ENCODE assay signal across 8 mouse cellular contexts in the genomic region with DNA sequence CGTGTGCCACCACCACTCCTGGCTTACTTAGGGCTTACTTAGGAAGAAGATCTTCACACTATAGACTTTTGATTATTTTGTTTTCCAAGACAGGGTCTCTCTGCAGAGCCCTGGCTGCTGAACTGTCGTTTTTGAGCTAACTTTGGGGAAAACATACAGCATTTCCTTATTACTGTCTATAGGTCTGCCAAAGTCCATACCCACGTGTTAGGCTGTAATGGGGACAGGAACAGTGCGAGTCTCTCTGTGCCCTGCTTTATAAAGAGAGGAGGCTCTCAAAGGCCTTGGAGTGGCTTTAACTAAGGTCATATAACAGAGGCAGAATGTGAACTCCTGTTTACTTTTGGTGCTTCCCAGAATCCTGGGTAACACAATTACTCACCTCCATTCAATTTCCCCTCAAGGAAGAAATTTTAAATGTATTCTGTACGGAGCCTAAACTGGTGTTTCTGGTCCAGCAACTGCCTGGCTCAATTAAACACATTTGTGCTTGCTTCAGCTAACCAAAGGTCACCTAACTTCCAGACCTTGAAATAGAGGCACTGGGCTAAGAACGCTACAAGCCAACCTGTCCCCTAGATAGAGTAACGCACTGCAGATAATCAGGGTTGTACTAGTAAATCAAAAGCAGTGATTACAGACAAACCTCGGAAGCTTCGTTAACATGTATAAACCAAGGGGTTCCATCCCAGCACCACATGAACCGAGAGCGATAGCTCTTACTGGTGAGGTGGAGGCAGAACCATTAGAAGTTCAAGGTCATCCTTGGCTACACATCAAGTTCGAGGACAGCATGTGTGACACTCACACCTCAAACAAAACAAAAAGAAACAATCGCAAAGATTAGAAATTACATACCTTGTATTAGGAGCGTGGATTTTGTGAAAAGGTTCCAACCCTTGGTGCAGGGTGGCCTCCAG. TPM values are rescaled to one million over a fixed set of nuclear protein-coding genes. Genes with fewer than 3 reads are reported as not detected.
DNase-seq lines count a peak whose midpoint lies in the region; ATAC-seq and TF ChIP-seq lines count a peak whose summit lies in the region.

No protein-coding gene starts in this region.

- H3K4me1 ChIP-seq in CH12.LX (ENCODE audit: control insufficient read depth in 1 of 2, insufficient read depth in 2 of 2) = peaks cover 3 to 42% of the 10 kb centered on the region in 2 experiments; a peak in 3 of 4 replicates
- H3K4me1 ChIP-seq in heart, embryonic 16.5 days (ENCODE audit: control insufficient read depth, insufficient read depth, low read length) = peaks cover 29% of the 10 kb centered on the region
- H3K4me1 ChIP-seq in limb, embryonic 12.5 days (replicated peaks) = peaks cover 20% of the 10 kb centered on the region

- H3K27ac ChIP-seq in CH12.LX (ENCODE audit: insufficient read depth, low read depth) = peak overlapping the region; percentile 3; the same call in 1 of the 2 replicates
- H3K27ac ChIP-seq in heart, embryonic 16.5 days (ENCODE audit: low read length) = peak overlapping the region; percentile 32; the same call in 1 of the 2 replicates
- H3K27ac ChIP-seq in limb, embryonic 12.5 days = no peak overlapping the region

- dilution Hi-C loops in CH12.LX (cut with MboI; ENCODE audit: extremely low pct_ligation_motif_present, extremely low pct_unique_long_range_greater_than_20kb, low sequenced_read_pairs) = no loop called here

- H3K27me3 ChIP-seq in CH12.LX (replicated peaks) = peaks cover 8% of the 10 kb centered on the region
- H3K27me3 ChIP-seq in heart, embryonic 16.5 days (ENCODE audit: control insufficient read depth, insufficient read depth, low read length) = no peaks in the 10 kb centered on the region
- peaks cover 4% of the 10 kb centered on the region; the same call in 1 of the 2 replicates for H3K27me3 ChIP-seq in limb, embryonic 12.5 days
- H3K27me3 ChIP-seq in splenic B cell, adult 2 months (ENCODE audit: control insufficient read depth, insufficient read depth, low read length, poor library complexity, severe bottlenecking) = no peaks in the 10 kb centered on the region

- TF ChIP-seq CTCF in CH12.LX (conservative IDR thresholded peaks at IDR 0.05 in 1 of 2, IDR thresholded peaks at IDR 0.05 in 1 of 2; ENCODE audit: low read depth in 2 of 2, low read length in 2 of 2) = no peak

- peak overlapping the region; percentile 70 to 80 (median 72) for H3K4me3 ChIP-seq in CH12.LX (replicated peaks in 1 of 3; ENCODE audit: low read depth in 2 of 3, low read length in 2 of 3, poor library complexity in 1 of 3)
- peak overlapping the region; percentile 58 for H3K4me3 ChIP-seq in heart, embryonic 16.5 days (ENCODE audit: low read length)
- peak overlapping the region; percentile 51 for H3K4me3 ChIP-seq in limb, embryonic 12.5 days (replicated peaks)

- peak overlapping the region; percentile 64 for H3K9ac ChIP-seq in CH12.LX (ENCODE audit: insufficient read depth, low read depth)
- H3K9ac ChIP-seq in heart, embryonic 16.5 days (ENCODE audit: low read length) = peak overlapping the region; percentile 50
- peak overlapping the region; percentile 56; the same call in 1 of the 2 replicates for H3K9ac ChIP-seq in limb, embryonic 12.5 days (replicated peaks)

- in situ Hi-C loops in CH12.LX (cut with MboI; ENCODE audit: low pct_ligation_motif_present, low pct_unique_long_range_greater_than_20kb, low sequenced_read_pairs) = loop anchor here (5.0 kb wide), 1 partner anchor 33 kb away; a partner anchor contains a TSS

- ATAC-seq in heart, embryonic 16.5 days (replicated peaks; ENCODE audit: extremely low read depth, insufficient read depth, low FRiP score) = no peak
- no peak for ATAC-seq in limb, embryonic 12.5 days (ENCODE audit: insufficient number of reproducible peaks, insufficient read depth, low FRiP score, low TSS enrichment, low read depth)
- ATAC-seq in CD4-positive, CD25-positive, alpha-beta regulatory T cell, adult 4 months = no peak

- H3K9me3 ChIP-seq in CH12.LX (replicated peaks; ENCODE audit: low read length) = peaks cover 4% of the 10 kb centered on the region
- no peaks in the 10 kb centered on the region for H3K9me3 ChIP-seq in heart, embryonic 16.5 days (replicated peaks; ENCODE audit: control insufficient read depth, low read length)
- H3K9me3 ChIP-seq in limb, embryonic 12.5 days = no peaks in the 10 kb centered on the region

- no peak for TF ChIP-seq EP300 in CH12.LX (IDR thresholded peaks at IDR 0.05; ENCODE audit: low read length)

- no peak for TF ChIP-seq POLR2A in CH12.LX (IDR thresholded peaks at IDR 0.05; ENCODE audit: low read depth, low read length)

- H3K4me2 ChIP-seq in CH12.LX (ENCODE audit: insufficient read depth, low read depth, poor library complexity, severe bottlenecking) = peak overlapping the region; percentile 99
- H3K4me2 ChIP-seq in heart, embryonic 16.5 days (ENCODE audit: low read depth, low read length) = peak overlapping the region; percentile 88
- peak overlapping the region; percentile 79 for H3K4me2 ChIP-seq in limb, embryonic 12.5 days

- WGBS in heart, embryonic 16.5 days = 18% methylated on average over 14 of the region's 14 CpGs
- 9% methylated on average over 14 of the region's 14 CpGs for WGBS in limb, embryonic 12.5 days

- peaks cover 9 to 29% of the 10 kb centered on the region in 2 experiments for H3K36me3 ChIP-seq in CH12.LX (replicated peaks in 1 of 2; ENCODE audit: control insufficient read depth in 1 of 2, insufficient read depth in 1 of 2, low read length in 1 of 2)
- H3K36me3 ChIP-seq in heart, embryonic 16.5 days (ENCODE audit: control insufficient read depth, insufficient read depth) = no peaks in the 10 kb centered on the region
- peaks cover 6% of the 10 kb centered on the region; the same call in 1 of the 2 replicates for H3K36me3 ChIP-seq in limb, embryonic 12.5 days
- no peaks in the 10 kb centered on the region for H3K36me3 ChIP-seq in splenic B cell, adult 2 months (ENCODE audit: control insufficient read depth, insufficient read depth, low read length, poor library complexity, severe bottlenecking)

- H3K79me2 ChIP-seq in CH12.LX (replicated peaks; ENCODE audit: control insufficient read depth, extremely low read depth, insufficient read depth, poor library complexity, severe bottlenecking) = peaks cover 53% of the 10 kb centered on the region

- DNase-seq in adrenal gland, adult 2 months = peak; percentile 35
- DNase-seq in adrenal gland, postnatal 10 days = no peak
- peak; percentile 30 for DNase-seq in CH12.LX (ENCODE audit: extremely low read depth)
- DNase-seq in splenic B cell, adult 2 months (ENCODE audit: low read depth, low spot score) = peak; percentile 12
- DNase-seq in layer of hippocampus, adult 11-12 months (ENCODE audit: low spot score) = no peak

- TF ChIP-seq RAD21 in CH12.LX (IDR thresholded peaks at IDR 0.05; ENCODE audit: low read depth, low read length) = no peak

TF ChIP-seq in CH12.LX, 34 proteins besides CTCF, POLR2A, EP300 and RAD21 (continues in another document):
- TF ChIP-seq CHD1 (IDR thresholded peaks at IDR 0.05; ENCODE audit: low read depth, low read length) = no peak
- peak; percentile 75; the same call in 1 of the 2 replicates for TF ChIP-seq MAX (IDR thresholded peaks at IDR 0.05; ENCODE audit: low read length)
- TF ChIP-seq MXI1 (IDR thresholded peaks at IDR 0.05; ENCODE audit: low read depth, low read length) = peak; percentile 94

RNA-seq across cellular contexts. Expression of a gene that starts 1.2 kb away (rescaled TPM):
- total RNA-seq in adrenal gland, adult 2 months (2021) = 10 to 100 TPM; 38.7 to 82.4 TPM
- polyA plus RNA-seq in adrenal gland, adult 2 months (2012; rRNA removed) = 27.7 and 43.5 TPM in 2 replicates
- 100 to 1,000 TPM in 1 of 2 experiments, 10 to 100 TPM in 1; 89.0 to 103 TPM for total RNA-seq in adrenal gland, postnatal 10 days (2021)
- 136 and 189 TPM in 2 replicates for total RNA-seq in CH12.LX (2012; rRNA removed)
- total RNA-seq in CH12.LX (2014; rRNA removed) = 197 and 235 TPM in 2 replicates
- 178 TPM in 2 replicates for polyA plus RNA-seq in CH12.LX (2012; ENCODE audit: insufficient read length, low read depth)
- 50.9 and 52.7 TPM in 2 replicates for polyA plus RNA-seq in heart, embryonic 16.5 days (2015; fragmentation: Nextera tagmentation; extraction: Ambion mirVana)
- polyA plus RNA-seq in limb, embryonic 12.5 days (2016; fragmentation: Nextera tagmentation; extraction: Ambion mirVana) = 66.3 and 69.5 TPM in 2 replicates
- 10 to 100 TPM; 18.6 to 33.7 TPM for polyA plus RNA-seq in CD4-positive, CD25-positive, alpha-beta regulatory T cell, adult 4 months (2017; shearing (Covaris generic))

RNA-seq across cellular contexts. Expression of a gene that starts 20.1 kb away (rescaled TPM):
- total RNA-seq in adrenal gland, adult 2 months (2021) = 10 to 100 TPM; 36.9 to 53.7 TPM
- 13.2 and 16.0 TPM in 2 replicates for polyA plus RNA-seq in adrenal gland, adult 2 months (2012; rRNA removed)
- total RNA-seq in adrenal gland, postnatal 10 days (2021) = 10 to 100 TPM; 44.4 to 46.7 TPM
- total RNA-seq in CH12.LX (2012; rRNA removed) (63.5 and 63.7 TPM in 2 replicates), CH12.LX (2014; rRNA removed) (59.2 and 59.6 TPM in 2 replicates)
- polyA plus RNA-seq in CH12.LX (2012; ENCODE audit: insufficient read length, low read depth) = 43.3 and 46.6 TPM in 2 replicates
- polyA plus RNA-seq in heart, embryonic 16.5 days (2015; fragmentation: Nextera tagmentation; extraction: Ambion mirVana) = 29.9 and 33.6 TPM in 2 replicates
- 29.4 and 30.5 TPM in 2 replicates for polyA plus RNA-seq in limb, embryonic 12.5 days (2016; fragmentation: Nextera tagmentation; extraction: Ambion mirVana)
- 10 to 100 TPM; 22.4 to 24.8 TPM for polyA plus RNA-seq in CD4-positive, CD25-positive, alpha-beta regulatory T cell, adult 4 months (2017; shearing (Covaris generic))

RNA-seq across cellular contexts. Expression of a gene that starts 33.0 kb away (rescaled TPM):
- total RNA-seq in adrenal gland, adult 2 months (2021) = 10 to 100 TPM; 19.7 to 33.3 TPM
- 6.4 and 8.6 TPM in 2 replicates for polyA plus RNA-seq in adrenal gland, adult 2 months (2012; rRNA removed)
- total RNA-seq in adrenal gland, postnatal 10 days (2021) = 10 to 100 TPM; 19.7 to 20.7 TPM
- total RNA-seq in CH12.LX (2012; rRNA removed) (22.4 and 24.6 TPM in 2 replicates), CH12.LX (2014; rRNA removed) (8.5 and 11.0 TPM in 2 replicates)
- polyA plus RNA-seq in CH12.LX (2012; ENCODE audit: insufficient read length, low read depth) = 24.5 and 27.5 TPM in 2 replicates
- 4.3 and 4.6 TPM in 2 replicates for polyA plus RNA-seq in heart, embryonic 16.5 days (2015; fragmentation: Nextera tagmentation; extraction: Ambion mirVana)
- polyA plus RNA-seq in limb, embryonic 12.5 days (2016; fragmentation: Nextera tagmentation; extraction: Ambion mirVana) = 6.3 and 7.8 TPM in 2 replicates
- polyA plus RNA-seq in CD4-positive, CD25-positive, alpha-beta regulatory T cell, adult 4 months (2017; shearing (Covaris generic)) = 1 to 10 TPM; 5.7 to 6.6 TPM

RNA-seq across cellular contexts. Expression of a gene that starts 33.1 kb away (rescaled TPM):
- total RNA-seq in adrenal gland, adult 2 months (2021) = 10 to 100 TPM in 1 of 2 experiments, 1 to 10 TPM in 1; 6.7 to 10.7 TPM
- 5.8 and 6.1 TPM in 2 replicates for polyA plus RNA-seq in adrenal gland, adult 2 months (2012; rRNA removed)
- total RNA-seq in adrenal gland, postnatal 10 days (2021) = 10 to 100 TPM in 1 of 2 experiments, 1 to 10 TPM in 1; 7.7 to 10.2 TPM
- 28.8 and 28.9 TPM in 2 replicates for total RNA-seq in CH12.LX (2012; rRNA removed)
- total RNA-seq in CH12.LX (2014; rRNA removed) = 19.6 and 20.6 TPM in 2 replicates
- 38.9 and 43.7 TPM in 2 replicates for polyA plus RNA-seq in CH12.LX (2012; ENCODE audit: insufficient read length, low read depth)
- 9.3 and 9.8 TPM in 2 replicates for polyA plus RNA-seq in heart, embryonic 16.5 days (2015; fragmentation: Nextera tagmentation; extraction: Ambion mirVana)
- polyA plus RNA-seq in limb, embryonic 12.5 days (2016; fragmentation: Nextera tagmentation; extraction: Ambion mirVana) = 24.6 and 25.9 TPM in 2 replicates
- 10 to 100 TPM; 13.8 to 25.0 TPM for polyA plus RNA-seq in CD4-positive, CD25-positive, alpha-beta regulatory T cell, adult 4 months (2017; shearing (Covaris generic))

Comparison
In these comparisons a context has a peak if more than half of its experiments do, and no peak if none do; other contexts are left out.
1. DNase-seq: peak in adrenal gland, adult 2 months (single experiment), CH12.LX (single experiment) and splenic B cell, adult 2 months (single experiment); none in adrenal gland, postnatal 10 days (single experiment) and layer of hippocampus, adult 11-12 months (single experiment).
2. Peak in every context shown above with its lines, with median percentiles within 50 percentile points of each other: H3K4me2 ChIP-seq, H3K4me3 ChIP-seq and H3K9ac ChIP-seq.